Mouse (Mus musculus) myocyte (in vitro differentiated cells): ENCODE data around the gene A830031A19Rik.

Experiments used
- CEBPB ChIP-seq: IDR thresholded peaks from 2 replicates; pipeline ENCODE4 v1.6.1; 2011; ENCODE audit warnings: mild to moderate bottlenecking, moderate library complexity; ENCODE audit not compliant: poor library complexity, insufficient read depth, severe bottlenecking
- E2F4 ChIP-seq: IDR thresholded peaks from one replicate; pipeline ENCODE4 v1.6.1; 2011; ENCODE audit warnings: mild to moderate bottlenecking, control low read depth, moderate library complexity; ENCODE audit not compliant: insufficient read depth
- MAX ChIP-seq: IDR thresholded peaks from one replicate; pipeline ENCODE4 v1.6.1; 2011; ENCODE audit warnings: low read depth, mild to moderate bottlenecking, control low read depth
- MYOD1 ChIP-seq, 3 experiments: IDR thresholded peaks; one replicate each; pipeline ENCODE4 v1.6.1; 2011; ENCODE audit warnings: control low read depth in 2 of 3, low read depth in 2 of 3, mild to moderate bottlenecking in 2 of 3, moderate library complexity in 1 of 3; ENCODE audit not compliant: insufficient read length in 2 of 3, control insufficient read depth in 1 of 3
- MYOG ChIP-seq, 3 experiments: IDR thresholded peaks; one replicate each; pipeline ENCODE4 v1.6.1; 2011; ENCODE audit warnings: control low read depth in 2 of 3, low read depth in 2 of 3, mild to moderate bottlenecking in 2 of 3; ENCODE audit not compliant: insufficient read length in 2 of 3, control insufficient read depth in 1 of 3, insufficient read depth in 1 of 3
- POLR2A ChIP-seq: IDR thresholded peaks from one replicate; pipeline ENCODE4 v1.6.1; 2011; ENCODE audit warnings: low read depth, mild to moderate bottlenecking, control low read depth, moderate library complexity; ENCODE audit not compliant: insufficient read length
- POLR2AphosphoS2 ChIP-seq: IDR thresholded peaks from one replicate; pipeline ENCODE4 v1.6.1; 2011; ENCODE audit warnings: low read depth, control low read depth; ENCODE audit not compliant: insufficient read length
- REST ChIP-seq: IDR thresholded peaks from one replicate; pipeline ENCODE4 v1.6.1; 2011; ENCODE audit warnings: mild to moderate bottlenecking, control low read depth, moderate library complexity; ENCODE audit not compliant: insufficient read depth, insufficient read length
- SRF ChIP-seq: IDR thresholded peaks from one replicate; pipeline ENCODE4 v1.6.1; 2011; ENCODE audit warnings: low read depth; ENCODE audit not compliant: control insufficient read depth, insufficient read length
- TCF12 ChIP-seq: IDR thresholded peaks from one replicate; pipeline ENCODE4 v1.6.1; 2011; ENCODE audit warnings: mild to moderate bottlenecking, control low read depth; ENCODE audit not compliant: poor library complexity, insufficient read depth, severe bottlenecking
- TCF3 ChIP-seq: IDR thresholded peaks from one replicate; pipeline ENCODE4 v1.6.1; 2011; ENCODE audit warnings: low read depth, control low read depth; ENCODE audit not compliant: insufficient read length
- USF1 ChIP-seq: IDR thresholded peaks from one replicate; pipeline ENCODE4 v1.6.1; 2011; ENCODE audit warnings: low read depth, mild to moderate bottlenecking, control low read depth, moderate library complexity

DNA sequence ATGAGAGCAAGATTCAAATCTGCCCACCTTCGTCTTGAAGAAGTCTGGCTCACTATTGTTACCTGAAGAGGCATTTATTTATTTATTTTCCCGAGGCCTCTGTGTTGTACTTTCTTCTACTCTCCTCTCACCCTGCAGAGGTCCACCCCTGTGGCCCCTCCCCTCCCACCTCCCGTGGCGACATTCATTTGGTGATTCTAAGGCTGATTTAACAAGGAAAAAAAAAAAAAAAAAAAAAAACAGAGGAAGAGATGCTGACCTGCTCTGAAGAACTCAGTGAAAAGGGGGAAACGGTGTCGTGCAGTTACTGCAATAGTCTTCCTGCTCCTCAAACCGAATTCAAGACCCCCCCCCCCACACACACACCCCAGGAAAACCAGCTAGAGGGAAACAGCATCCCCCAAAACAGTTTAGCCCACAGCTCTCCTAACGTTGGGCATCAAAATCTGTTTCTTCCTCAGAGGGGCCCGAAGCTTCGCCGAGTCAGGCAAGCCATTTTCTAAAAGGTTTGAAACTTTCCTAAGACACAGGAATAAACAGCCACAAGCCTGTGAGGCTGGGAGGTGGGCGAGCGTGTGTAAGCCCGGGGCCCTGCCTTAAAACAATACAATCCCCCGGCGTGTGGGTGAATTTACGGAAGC, 752 bp upstream of the A830031A19Rik start:
- TF ChIP-seq E2F4: no peak
- TF ChIP-seq POLR2A: no peak
- no peak for TF ChIP-seq TCF3
- no peak for TF ChIP-seq MYOG (IDR thresholded peaks at IDR 0.05; ENCODE audit: control insufficient read depth in 1 of 3, insufficient read depth in 1 of 3, insufficient read length in 2 of 3, low read depth in 2 of 3)
- TF ChIP-seq MAX: no peak
- TF ChIP-seq SRF: no peak
- no peak for TF ChIP-seq USF1
- no peak for TF ChIP-seq POLR2AphosphoS2
- no peak for TF ChIP-seq TCF12
- no peak for TF ChIP-seq MYOD1 (IDR thresholded peaks at IDR 0.05; ENCODE audit: control insufficient read depth in 1 of 3, insufficient read length in 2 of 3, low read depth in 2 of 3)
- TF ChIP-seq CEBPB: no peak
- no peak for TF ChIP-seq REST
